Mouse (Mus musculus): ENCODE results near the gene Ankrd35. TPM values are rescaled to one million over a fixed set of nuclear protein-coding genes. Genes with fewer than 3 reads are reported as not detected.

Ankrd35 gene
- polyA plus RNA-seq, 1 experiment from 2014 or later, result 3.2 TPM

DNA sequence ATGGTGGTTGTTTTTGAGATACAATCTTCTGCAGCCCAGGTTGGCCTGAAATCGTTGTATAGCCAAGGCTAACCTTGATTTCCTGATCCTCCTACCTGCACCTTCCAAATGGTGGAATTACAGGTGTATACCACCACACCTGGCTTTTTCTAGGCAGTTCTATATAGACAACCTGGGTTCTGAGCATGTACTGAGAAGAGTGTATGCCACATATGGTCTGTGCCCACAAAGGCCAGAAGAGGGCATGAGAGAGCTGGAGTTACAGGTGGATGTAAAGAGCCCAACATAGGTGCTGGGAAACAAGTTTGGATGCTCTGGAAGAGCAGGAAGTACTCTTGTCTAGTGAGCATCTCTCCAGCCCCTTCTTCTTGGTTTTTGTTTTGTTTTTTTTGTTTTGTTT lies 2.6 kb upstream of the Ankrd35 start:
- Histone ChIP-seq H3K27me3 (ENCODE audit: control insufficient read depth, insufficient read depth, low read depth, low read length) (peaks cover 12% of the 10 kb centered on the region), H3K36me3 (ENCODE audit: control insufficient read depth, insufficient read depth, low read length) (no peaks in the 10 kb centered on the region)
- WGBS, result 56% methylated on average over 1 of the region's 1 CpGs

DNA sequence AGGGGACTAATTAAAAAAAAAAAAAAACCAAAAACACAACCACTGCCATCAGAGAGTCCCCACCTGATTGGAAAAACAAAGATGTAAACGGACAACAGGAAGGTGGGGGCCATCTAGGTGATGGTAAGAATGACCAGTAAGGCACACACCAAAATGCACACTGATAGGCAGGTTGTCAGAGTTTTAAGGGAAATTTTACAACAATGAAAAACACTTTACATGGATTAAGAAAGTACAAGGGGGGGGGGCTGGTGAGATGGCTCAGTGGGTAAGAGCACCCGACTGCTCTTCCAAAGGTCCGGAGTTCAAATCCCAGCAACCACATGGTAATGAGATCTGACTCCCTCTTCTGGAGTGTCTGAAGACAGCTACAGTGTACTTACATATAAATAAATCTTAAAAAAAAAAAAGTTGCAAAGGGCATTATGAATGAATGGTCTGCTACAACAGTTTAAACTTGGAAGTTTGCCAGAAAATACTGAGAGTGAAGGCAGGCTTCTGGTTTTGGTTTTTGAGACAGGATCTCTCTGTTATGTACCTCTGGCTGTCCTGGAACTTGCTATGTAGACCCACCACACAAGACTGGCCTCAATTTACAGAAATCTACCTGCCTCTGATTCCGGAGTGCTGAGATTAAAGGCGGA lies 1.4 kb upstream of the Ankrd35 start:
- H3K9ac ChIP-seq (ENCODE audit: low read depth, low read length), result no peak overlapping the region
- no peaks in the 10 kb centered on the region for H3K36me3 ChIP-seq (ENCODE audit: control insufficient read depth, insufficient read depth, low read length)
- H3K4me2 ChIP-seq (ENCODE audit: low read length), result no peak overlapping the region
- H3K4me1 ChIP-seq (ENCODE audit: control insufficient read depth, insufficient read depth, low read length), result peaks cover 7% of the 10 kb centered on the region
- no peak overlapping the region for H3K27ac ChIP-seq (ENCODE audit: low read length)
- no peak overlapping the region for H3K4me3 ChIP-seq (ENCODE audit: low read depth, low read length)
- no peaks in the 10 kb centered on the region for H3K9me3 ChIP-seq (replicated peaks; ENCODE audit: control insufficient read depth, low read length, poor library complexity, severe bottlenecking)
- 95% methylated on average over 5 of the region's 5 CpGs for WGBS
- no peak for ATAC-seq
- H3K27me3 ChIP-seq (ENCODE audit: control insufficient read depth, insufficient read depth, low read depth, low read length), result peaks cover 12% of the 10 kb centered on the region

More for the DNA sequence above, 2.6 kb upstream of the Ankrd35 start:
- Histone ChIP-seq H3K27ac (ENCODE audit: low read length) (no peak overlapping the region), H3K4me2 (ENCODE audit: low read length) (no peak overlapping the region), H3K4me3 (ENCODE audit: low read depth, low read length) (no peak overlapping the region), H3K9me3 (replicated peaks; ENCODE audit: control insufficient read depth, low read length, poor library complexity, severe bottlenecking) (no peaks in the 10 kb centered on the region), H3K9ac (ENCODE audit: low read depth, low read length) (no peak overlapping the region), H3K4me1 (ENCODE audit: control insufficient read depth, insufficient read depth, low read length) (peaks cover 14% of the 10 kb centered on the region)
- no peak for ATAC-seq

DNA sequence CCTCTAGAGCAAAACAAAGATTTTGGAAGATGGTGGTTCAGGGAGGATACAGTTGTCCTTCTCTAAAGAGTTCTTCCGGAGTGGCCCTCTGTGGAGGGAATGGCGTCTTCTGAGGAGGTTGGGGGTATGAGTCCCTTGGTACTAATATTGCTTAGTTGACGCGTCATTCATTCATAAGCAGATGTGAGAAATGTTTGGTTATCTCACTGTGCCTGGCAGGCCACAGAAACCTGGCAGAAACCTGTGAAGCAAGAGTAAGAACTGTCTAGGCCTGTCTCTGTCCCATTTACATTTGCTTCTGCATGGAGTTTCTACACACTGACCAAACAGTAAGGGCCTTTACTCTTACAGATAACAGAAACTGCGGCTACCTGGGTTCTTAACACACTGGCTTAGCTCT lies 1.6 kb downstream of the Ankrd35 start:
- no peak for ATAC-seq
- no peak overlapping the region for H3K9ac ChIP-seq (ENCODE audit: low read depth, low read length)
- H3K9me3 ChIP-seq (replicated peaks; ENCODE audit: control insufficient read depth, low read length, poor library complexity, severe bottlenecking), result no peaks in the 10 kb centered on the region
- H3K4me1 ChIP-seq (ENCODE audit: control insufficient read depth, insufficient read depth, low read length), result peaks cover 5% of the 10 kb centered on the region; the same call in 1 of the 2 replicates
- H3K27ac ChIP-seq (ENCODE audit: low read length), result no peak overlapping the region
- H3K27me3 ChIP-seq (ENCODE audit: control insufficient read depth, insufficient read depth, low read depth, low read length), result peaks cover 12% of the 10 kb centered on the region
- no peak overlapping the region for H3K4me3 ChIP-seq (ENCODE audit: low read depth, low read length)
- WGBS, result 94% methylated on average over 5 of the region's 5 CpGs
- no peaks in the 10 kb centered on the region for H3K36me3 ChIP-seq (ENCODE audit: control insufficient read depth, insufficient read depth, low read length)
- H3K4me2 ChIP-seq (ENCODE audit: low read length), result no peak overlapping the region

DNA sequence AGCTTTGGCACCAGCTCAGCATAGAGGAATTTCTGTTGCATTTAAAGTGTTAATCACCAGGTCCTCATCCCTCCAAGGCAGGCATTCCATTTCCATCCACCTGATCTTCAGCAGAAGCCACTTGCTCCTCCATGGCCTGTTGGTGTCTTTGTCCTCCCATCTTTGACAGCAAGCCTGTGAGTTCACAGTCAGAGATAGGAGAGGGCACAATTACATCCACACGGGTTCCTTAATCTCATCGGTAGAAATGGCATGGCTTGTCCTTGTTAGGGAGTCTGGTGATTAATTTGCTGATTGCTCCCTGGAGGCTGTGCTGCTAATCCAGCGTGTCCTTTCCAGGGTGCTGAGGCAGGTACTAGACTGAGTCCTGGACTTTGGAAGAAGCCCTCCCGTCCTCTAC lies 3.6 kb downstream of the Ankrd35 start:
- Histone ChIP-seq H3K27ac (ENCODE audit: low read length) (no peak overlapping the region), H3K9ac (ENCODE audit: low read depth, low read length) (no peak overlapping the region), H3K4me1 (ENCODE audit: control insufficient read depth, insufficient read depth, low read length) (peaks cover 5% of the 10 kb centered on the region; the same call in 1 of the 2 replicates), H3K36me3 (ENCODE audit: control insufficient read depth, insufficient read depth, low read length) (no peaks in the 10 kb centered on the region), H3K9me3 (replicated peaks; ENCODE audit: control insufficient read depth, low read length, poor library complexity, severe bottlenecking) (no peaks in the 10 kb centered on the region), H3K4me3 (ENCODE audit: low read depth, low read length) (no peak overlapping the region), H3K27me3 (ENCODE audit: control insufficient read depth, insufficient read depth, low read depth, low read length) (peaks cover 12% of the 10 kb centered on the region), H3K4me2 (ENCODE audit: low read length) (no peak overlapping the region)
- 78% methylated on average over 4 of the region's 4 CpGs for WGBS
- ATAC-seq, result no peak

DNA sequence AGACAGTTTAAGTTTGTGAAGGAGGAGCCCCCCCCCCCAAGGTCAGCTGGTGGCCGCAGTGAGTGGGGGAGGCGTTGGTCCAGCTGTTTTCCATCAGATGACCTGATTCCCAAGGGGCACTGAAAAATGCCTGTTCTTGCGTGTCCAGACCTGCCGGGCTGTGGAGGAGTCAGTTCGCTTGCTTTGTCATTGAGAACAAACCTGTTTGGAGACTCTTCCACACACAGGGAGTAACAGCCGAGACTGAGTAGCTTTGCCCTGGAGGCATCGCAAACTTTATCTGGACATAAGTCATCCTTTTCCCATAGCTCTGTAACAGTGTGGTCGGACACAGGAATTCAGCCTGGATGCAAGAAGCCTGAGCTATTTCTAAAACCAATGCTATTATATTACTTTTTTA lies 4.5 kb downstream of the Ankrd35 start:
- no peak for ATAC-seq
- 76% methylated on average over 8 of the region's 8 CpGs for WGBS
- H3K4me2 ChIP-seq (ENCODE audit: low read length), result no peak overlapping the region

DNA sequence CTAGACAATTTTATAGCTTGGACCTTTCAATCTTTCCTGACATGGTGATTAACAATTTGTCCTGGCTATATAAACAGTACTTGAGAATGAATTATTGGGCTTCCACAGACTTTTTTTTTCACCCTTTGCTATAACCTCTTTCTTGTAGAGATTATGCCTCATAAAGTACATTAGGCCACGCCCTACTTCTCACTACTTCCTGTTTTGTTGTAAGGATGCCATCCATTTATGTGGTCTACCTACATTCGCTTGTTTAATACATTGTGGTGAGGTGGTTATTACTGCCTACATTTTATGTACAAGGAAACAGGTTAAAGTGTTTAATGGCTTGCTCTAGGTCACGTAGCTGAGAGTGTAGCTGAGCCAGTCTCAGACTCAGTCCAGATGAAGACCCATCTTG lies 5.2 kb downstream of the Ankrd35 start:
- H3K27me3 ChIP-seq (ENCODE audit: control insufficient read depth, insufficient read depth, low read depth, low read length), result peaks cover 12% of the 10 kb centered on the region
- no peak overlapping the region for H3K9ac ChIP-seq (ENCODE audit: low read depth, low read length)
- no peak overlapping the region for H3K4me3 ChIP-seq (ENCODE audit: low read depth, low read length)
- WGBS, result 80% methylated on average over 3 of the region's 3 CpGs
- H3K4me1 ChIP-seq (ENCODE audit: control insufficient read depth, insufficient read depth, low read length), result peaks cover 9% of the 10 kb centered on the region; the same call in 1 of the 2 replicates
- H3K4me2 ChIP-seq (ENCODE audit: low read length), result no peak overlapping the region
- ATAC-seq, result no peak
- H3K36me3 ChIP-seq (ENCODE audit: control insufficient read depth, insufficient read depth, low read length), result no peaks in the 10 kb centered on the region
- H3K9me3 ChIP-seq (replicated peaks; ENCODE audit: control insufficient read depth, low read length, poor library complexity, severe bottlenecking), result no peaks in the 10 kb centered on the region
- H3K27ac ChIP-seq (ENCODE audit: low read length), result no peak overlapping the region

More for the DNA sequence above, 4.5 kb downstream of the Ankrd35 start:
- no peaks in the 10 kb centered on the region for H3K9me3 ChIP-seq (replicated peaks; ENCODE audit: control insufficient read depth, low read length, poor library complexity, severe bottlenecking)
- H3K27me3 ChIP-seq (ENCODE audit: control insufficient read depth, insufficient read depth, low read depth, low read length), result peaks cover 12% of the 10 kb centered on the region
- peaks cover 5% of the 10 kb centered on the region; the same call in 1 of the 2 replicates for H3K4me1 ChIP-seq (ENCODE audit: control insufficient read depth, insufficient read depth, low read length)
- no peak overlapping the region for H3K27ac ChIP-seq (ENCODE audit: low read length)
- H3K9ac ChIP-seq (ENCODE audit: low read depth, low read length), result no peak overlapping the region
- H3K4me3 ChIP-seq (ENCODE audit: low read depth, low read length), result no peak overlapping the region
- no peaks in the 10 kb centered on the region for H3K36me3 ChIP-seq (ENCODE audit: control insufficient read depth, insufficient read depth, low read length)

DNA sequence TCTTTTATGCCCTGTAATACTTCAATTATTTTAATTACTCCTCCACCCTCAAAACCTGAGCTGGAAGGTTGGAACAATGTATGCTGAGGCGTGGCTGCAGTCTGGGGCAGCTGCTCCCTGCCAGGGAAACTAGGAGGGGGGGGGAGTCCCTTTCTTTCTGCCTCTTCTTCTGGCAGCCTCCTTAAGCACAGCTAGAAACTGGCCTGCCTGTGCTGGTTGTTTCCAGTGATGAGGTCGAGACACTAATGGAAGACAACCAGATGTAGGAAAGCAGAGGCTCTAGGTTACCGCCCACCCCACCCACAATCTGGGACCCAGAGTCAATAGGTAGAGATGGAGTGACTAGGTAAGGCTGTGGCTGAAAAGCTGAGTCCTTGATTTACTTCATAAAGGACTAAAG lies 5.8 kb downstream of the Ankrd35 start:
- H3K4me2 ChIP-seq (ENCODE audit: low read length), result no peak overlapping the region
- peaks cover 10% of the 10 kb centered on the region for H3K27me3 ChIP-seq (ENCODE audit: control insufficient read depth, insufficient read depth, low read depth, low read length)
- WGBS, result 30% methylated on average over 3 of the region's 3 CpGs

DNA sequence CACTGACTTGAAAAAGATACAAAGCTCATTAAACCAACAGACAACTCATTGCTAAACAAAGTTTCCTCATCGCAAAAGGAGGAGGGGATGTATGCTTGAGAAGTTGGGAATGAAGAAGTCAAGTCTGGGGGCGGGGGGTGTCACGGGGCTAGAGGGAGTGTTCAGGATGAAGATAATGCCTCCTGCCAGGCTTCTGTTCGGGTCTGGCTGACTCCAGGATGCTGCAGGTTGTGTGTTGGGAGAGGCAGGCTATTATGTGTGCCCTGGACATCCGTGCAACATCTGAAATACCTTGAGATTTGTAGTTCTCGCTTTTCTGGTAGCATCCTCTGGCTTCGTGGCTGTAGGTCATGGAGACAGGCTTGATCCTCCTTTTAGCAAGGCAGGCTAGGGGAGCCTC lies 8.5 kb downstream of the Ankrd35 start:
- H3K9me3 ChIP-seq (replicated peaks; ENCODE audit: control insufficient read depth, low read length, poor library complexity, severe bottlenecking), result no peaks in the 10 kb centered on the region
- H3K36me3 ChIP-seq (ENCODE audit: control insufficient read depth, insufficient read depth, low read length), result no peaks in the 10 kb centered on the region
- 0 out of 2 replicates have a peak, but pooled peaks cover 6% of the 10 kb centered on the region for H3K4me1 ChIP-seq (ENCODE audit: control insufficient read depth, insufficient read depth, low read length)
- H3K27ac ChIP-seq (ENCODE audit: low read length), result no peak overlapping the region
- H3K4me2 ChIP-seq (ENCODE audit: low read length), result no peak overlapping the region
- no peaks in the 10 kb centered on the region for H3K27me3 ChIP-seq (ENCODE audit: control insufficient read depth, insufficient read depth, low read depth, low read length)
- H3K4me3 ChIP-seq (ENCODE audit: low read depth, low read length), result no peak overlapping the region
- no peak overlapping the region for H3K9ac ChIP-seq (ENCODE audit: low read depth, low read length)
- no peak for ATAC-seq
- 53% methylated on average over 7 of the region's 7 CpGs for WGBS

More for the DNA sequence above, 5.8 kb downstream of the Ankrd35 start:
- peaks cover 6% of the 10 kb centered on the region; the same call in 1 of the 2 replicates for H3K4me1 ChIP-seq (ENCODE audit: control insufficient read depth, insufficient read depth, low read length)
- no peak for ATAC-seq
- H3K9me3 ChIP-seq (replicated peaks; ENCODE audit: control insufficient read depth, low read length, poor library complexity, severe bottlenecking), result no peaks in the 10 kb centered on the region
- H3K4me3 ChIP-seq (ENCODE audit: low read depth, low read length), result no peak overlapping the region
- no peak overlapping the region for H3K9ac ChIP-seq (ENCODE audit: low read depth, low read length)
- no peak overlapping the region for H3K27ac ChIP-seq (ENCODE audit: low read length)
- H3K36me3 ChIP-seq (ENCODE audit: control insufficient read depth, insufficient read depth, low read length), result no peaks in the 10 kb centered on the region

DNA sequence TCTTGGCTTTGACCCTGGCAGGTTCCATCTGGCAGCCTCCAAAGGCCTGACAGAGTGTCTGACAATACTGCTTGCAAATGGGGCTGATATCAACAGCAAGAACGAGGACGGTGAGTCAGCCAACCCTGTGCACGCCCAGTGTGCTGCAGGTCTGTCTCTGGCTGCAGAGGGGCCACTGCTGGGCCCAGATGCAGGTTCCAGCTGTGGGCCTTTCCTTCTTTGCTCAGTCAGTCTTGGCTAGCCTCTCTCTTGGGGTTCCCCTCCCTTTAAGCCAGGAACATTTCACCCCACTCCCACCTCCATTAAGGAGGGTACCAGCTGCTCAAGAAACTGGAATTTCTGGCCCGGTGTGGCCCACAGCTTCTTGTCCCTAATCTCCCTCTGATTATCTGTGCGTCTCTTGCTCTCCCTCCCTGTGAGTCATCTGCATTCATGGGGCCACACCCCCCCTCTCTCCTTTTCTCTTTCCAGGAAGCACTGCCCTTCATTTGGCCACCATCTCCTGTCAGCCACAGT lies 9.3 kb downstream of the Ankrd35 start:
- Histone ChIP-seq H3K36me3 (ENCODE audit: control insufficient read depth, insufficient read depth, low read length) (no peaks in the 10 kb centered on the region), H3K4me3 (ENCODE audit: low read depth, low read length) (no peak overlapping the region), H3K9me3 (replicated peaks; ENCODE audit: control insufficient read depth, low read length, poor library complexity, severe bottlenecking) (no peaks in the 10 kb centered on the region), H3K4me1 (ENCODE audit: control insufficient read depth, insufficient read depth, low read length) (0 out of 2 replicates have a peak, but pooled peaks cover 6% of the 10 kb centered on the region), H3K4me2 (ENCODE audit: low read length) (no peak overlapping the region), H3K27me3 (ENCODE audit: control insufficient read depth, insufficient read depth, low read depth, low read length) (no peaks in the 10 kb centered on the region), H3K9ac (ENCODE audit: low read depth, low read length) (0 out of 2 replicates have a peak overlapping the region, but pooled peaks have one; percentile 25), H3K27ac (ENCODE audit: low read length) (no peak overlapping the region)
- WGBS, result 19% methylated on average over 5 of the region's 5 CpGs
- no peak for ATAC-seq

Measured in midbrain, embryonic 16.5 days (tissue).